Comparison of ENCODE assay signal across 18 mouse cellular contexts in genomic region chr5:121420721-121421120, GRCm38 (mm10). TPM values are rescaled to one million over a fixed set of nuclear protein-coding genes. Genes with fewer than 3 reads are reported as not detected.
A peak's percentile ranks its signal among the peaks of the same experiment; 100 is the strongest.
DNase-seq lines count a peak whose midpoint lies in the region; ATAC-seq lines count a peak whose summit lies in the region.
"Had no signal": no experiment of that assay in that cellular context is flagged by ENCODE, and none has a peak within 500 bp of the region (broad histone marks: within the 10 kb centered on the region; RNA-seq: fewer than 3 reads in every experiment).

No protein-coding gene starts in this region.

- DNase-seq in frontal cortex, adult 2 months (ENCODE audit: extremely low spot score in 1 of 2, low spot score in 1 of 2) = no peak
- peak; percentile 48 for DNase-seq in brain, adult 2 months (ENCODE audit: low read depth, low spot score)
- no peak for DNase-seq in kidney, postnatal 25 days
- DNase-seq: adrenal gland, adult 2 months; adrenal gland, adult 8-10 months; adrenal gland, postnatal 10 days; adrenal gland, postnatal 14 days; adrenal gland, postnatal 25 days; adrenal gland, postnatal 36 days; B cell, adult 2 months; cerebellum, adult 11 months; cerebellum, adult 11-12 months; cerebellum, adult 18-20 months; cerebellum, adult 2 months had no signal

- peak; percentile 66; the same call in 1 of the 2 replicates for ATAC-seq in frontal cortex, adult (ENCODE audit: low TSS enrichment)
- ATAC-seq: activated CD4-positive, CD25-positive, alpha-beta regulatory T cell, adult 4 months; CD4-positive, CD25-positive, alpha-beta regulatory T cell, adult 4 months; Patski had no signal

RNA-seq across cellular contexts. Expression of gene Naa25, which starts 23.0 kb away (rescaled TPM):
- 21.6 and 25.5 TPM in 2 replicates for polyA plus RNA-seq in frontal cortex, adult 2 months (2012; rRNA removed)

RNA-seq across cellular contexts. Expression of gene Tmem116, which starts 31.0 kb away (rescaled TPM):
- polyA plus RNA-seq in frontal cortex, adult 2 months (2012; rRNA removed) = 6.9 and 9.2 TPM in 2 replicates

RNA-seq across cellular contexts. Expression of gene Erp29, which starts 31.6 kb away (rescaled TPM):
- 93.6 and 116 TPM in 2 replicates for polyA plus RNA-seq in frontal cortex, adult 2 months (2012; rRNA removed)

RNA-seq across cellular contexts. Expression of gene Trafd1, which starts 35.3 kb away (rescaled TPM):
- polyA plus RNA-seq in frontal cortex, adult 2 months (2012; rRNA removed) = 163 and 173 TPM in 2 replicates
